Comparison of ENCODE assay signal across 10 mouse cellular contexts in genomic region chr12:75983336-75983735, GRCm38 (mm10).
"Had no signal": no experiment of that assay in that cellular context is flagged by ENCODE, and none has a peak within 500 bp of the region (broad histone marks: within the 10 kb centered on the region; RNA-seq: fewer than 3 reads in every experiment).

No protein-coding gene starts in this region.

- H3K9ac ChIP-seq: liver, embryonic 14.5 days; midbrain, embryonic 12.5 days; neural tube, embryonic 13.5 days had no signal

- ATAC-seq: midbrain, embryonic 16.5 days had no signal

- DNase-seq: kidney, postnatal 14 days; lung, adult 18-20 months; retina, postnatal 1 day; right cerebral cortex, postnatal 4 days; spleen, adult 18-20 months; thymus, postnatal 36 days had no signal

- H3K4me3 ChIP-seq: midbrain, embryonic 12.5 days; neural tube, embryonic 13.5 days had no signal

- H3K27me3 ChIP-seq: midbrain, embryonic 12.5 days; neural tube, embryonic 13.5 days had no signal

- H3K4me2 ChIP-seq: midbrain, embryonic 12.5 days; neural tube, embryonic 13.5 days had no signal

- H3K4me1 ChIP-seq: midbrain, embryonic 12.5 days; neural tube, embryonic 13.5 days had no signal

- H3K27ac ChIP-seq: liver, embryonic 14.5 days; midbrain, embryonic 12.5 days; neural tube, embryonic 13.5 days had no signal

- H3K9me3 ChIP-seq: midbrain, embryonic 12.5 days; neural tube, embryonic 13.5 days had no signal
